Mouse (Mus musculus) skeletal muscle tissue, adult 2 months (tissue): Measurements from ENCODE around the gene Cnga4.
"Not testable (repeated sequence)": the region's sequence is repeated elsewhere in the genome, so short reads cannot be mapped to it uniquely, and the experiment has no call there.

Experiments used
- DNase-seq: peaks from one replicate; pipeline ENCODE4 v3.0.0-alpha.2; 2012; ENCODE audit warnings: low read depth, low spot score

The Cnga4 gene

DNA sequence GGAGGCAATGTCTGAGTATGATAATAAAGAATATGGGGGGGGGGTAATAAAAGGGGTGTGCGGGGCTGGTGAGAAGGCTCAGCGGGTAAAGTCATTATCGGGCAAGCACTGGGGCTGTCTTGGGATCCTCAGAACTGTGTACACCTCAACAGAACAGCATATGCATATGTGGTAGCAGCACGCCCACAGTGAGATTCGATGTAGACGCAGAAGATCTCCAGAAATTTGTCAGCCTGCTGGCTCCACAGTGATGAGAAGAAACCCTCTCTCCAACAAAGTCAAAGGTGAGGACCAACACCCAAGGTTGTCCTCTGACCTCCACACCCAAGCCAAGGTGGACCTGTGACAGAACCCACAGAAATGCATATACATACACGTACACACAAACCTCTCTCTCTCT lies 12.2 kb downstream of the Cnga4 start:
- DNase-seq, result no peak

DNA sequence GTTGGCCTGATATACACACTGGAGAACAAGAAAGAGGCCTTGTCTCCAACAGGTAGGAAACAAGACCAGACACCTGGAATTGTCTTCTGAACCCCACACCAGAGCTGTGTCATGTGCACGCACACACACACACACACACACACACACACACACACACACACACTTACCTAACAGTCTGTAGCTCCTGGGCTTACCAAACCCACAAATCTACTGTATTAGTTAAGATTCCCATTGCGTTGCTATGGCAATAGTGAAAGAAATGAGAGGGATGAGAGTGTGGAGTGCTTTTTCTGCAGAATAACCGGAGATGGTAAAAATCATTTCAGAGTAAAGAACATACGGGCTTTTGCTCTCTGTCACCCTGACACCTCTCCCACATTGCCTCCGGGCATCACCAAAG lies 13.7 kb downstream of the Cnga4 start:
- DNase-seq, result no peak

DNA sequence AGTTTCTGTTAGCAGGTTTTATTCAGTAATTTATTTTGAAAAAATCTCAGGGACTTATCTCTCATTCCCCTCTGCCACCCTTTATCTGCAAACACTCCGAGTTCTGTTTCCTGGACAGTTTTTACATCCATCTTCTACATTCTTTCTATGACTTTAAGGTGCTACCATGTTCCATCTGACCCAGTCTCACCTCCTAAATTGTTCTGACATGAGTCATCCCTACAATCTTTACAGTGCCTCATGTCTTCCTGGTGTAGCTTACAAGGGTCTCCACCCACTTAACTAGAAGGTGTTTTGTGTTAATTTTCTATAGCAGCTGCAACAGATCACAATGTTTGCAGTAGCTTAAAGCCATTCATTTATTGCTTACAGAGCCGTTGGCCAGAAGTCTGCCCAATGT lies 16.5 kb downstream of the Cnga4 start:
- DNase-seq, result no peak

DNA sequence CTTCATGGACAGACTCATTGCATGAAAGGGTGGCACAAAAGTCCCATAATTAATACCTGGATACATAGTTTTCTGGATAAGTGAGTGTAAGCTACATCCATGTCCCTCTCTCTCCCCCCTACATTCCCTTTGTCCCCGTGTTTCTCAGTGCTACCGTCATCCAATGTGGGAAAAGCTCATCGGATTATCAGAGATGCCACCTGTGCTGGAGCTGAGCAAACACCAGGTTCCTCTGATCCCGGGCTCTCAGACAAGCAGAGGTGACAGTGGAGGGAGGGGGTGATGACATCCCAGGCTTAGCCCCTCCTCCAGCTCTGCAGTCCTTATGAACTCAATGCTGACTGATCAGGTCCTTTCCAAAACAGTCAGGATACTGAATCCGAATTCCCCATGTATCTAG lies 20.0 kb downstream of the Cnga4 start:
- no peak for DNase-seq

DNA sequence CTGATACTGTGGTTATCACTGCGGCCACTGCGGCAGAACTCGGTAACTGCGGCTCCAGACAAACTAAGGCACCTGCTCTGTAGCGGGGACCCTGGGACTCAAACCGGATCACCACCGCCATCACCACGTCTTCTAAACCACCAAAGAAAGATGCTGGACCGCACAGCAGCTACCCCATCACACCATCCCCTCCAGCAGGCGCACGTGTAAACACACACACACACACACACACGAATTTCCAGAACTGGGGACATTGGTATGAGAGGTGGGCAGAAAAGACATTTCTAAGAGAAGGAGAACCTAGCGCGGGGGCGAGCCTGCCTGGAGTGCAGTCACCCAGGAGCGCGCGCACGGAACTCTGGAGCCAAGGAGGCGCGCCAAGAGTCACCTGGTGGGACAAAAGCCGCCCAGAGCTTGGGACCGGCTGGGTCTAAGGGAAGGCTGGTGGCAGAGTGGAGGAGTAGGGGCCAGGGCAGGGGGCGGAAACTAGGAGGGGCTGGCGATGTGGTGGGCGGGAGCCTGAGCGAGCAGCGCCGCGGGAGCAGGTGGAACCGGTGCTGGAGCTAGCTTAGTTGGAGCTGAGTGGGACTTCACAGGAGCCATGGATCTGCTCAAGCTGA lies 21.2 kb downstream of the Cnga4 start, which contains the start of gene Cckbr:
TSS of gene Cckbr (plus strand) at position 308 of the 620 bp plus-strand sequence.
- DNase-seq, result no peak

DNA sequence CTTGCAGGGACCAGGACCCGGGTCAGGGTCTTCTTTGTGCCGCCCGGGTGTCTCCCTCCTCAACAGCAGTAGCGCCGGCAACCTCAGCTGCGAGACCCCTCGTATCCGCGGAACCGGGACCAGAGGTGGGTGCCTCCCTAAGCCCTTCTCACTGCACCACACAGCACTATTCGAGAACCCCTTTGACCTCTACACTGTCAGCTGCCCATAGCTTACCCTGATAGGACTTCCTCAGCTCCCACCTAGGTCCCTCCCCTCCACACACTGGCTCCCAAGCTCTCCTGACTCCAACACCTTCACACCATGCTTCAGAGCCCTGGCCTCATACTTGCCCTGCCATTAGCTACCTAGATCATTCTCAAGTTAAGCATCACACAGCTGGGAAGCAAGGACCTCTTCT lies 21.7 kb downstream of the Cnga4 start:
- no peak for DNase-seq

DNA sequence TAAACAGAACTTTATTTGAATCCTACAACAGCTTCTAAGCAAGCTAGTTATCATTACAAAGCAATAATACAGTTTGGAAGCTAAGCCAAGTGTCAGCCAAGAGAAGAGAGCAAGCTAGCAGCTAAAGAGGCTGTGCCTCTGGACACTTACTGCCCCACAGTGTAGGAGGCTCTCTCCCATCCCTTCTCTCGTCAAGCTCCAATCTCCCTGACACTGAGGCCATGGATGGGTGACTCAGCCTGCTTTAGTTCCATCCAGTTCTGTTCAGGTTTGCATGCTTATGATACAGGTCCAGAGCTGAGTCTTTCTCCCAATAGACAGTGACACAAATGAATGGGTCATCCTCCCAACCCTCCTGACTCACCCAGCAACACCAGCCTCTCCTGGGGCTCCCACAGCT lies 27.7 kb downstream of the Cnga4 start:
- no peak for DNase-seq

DNA sequence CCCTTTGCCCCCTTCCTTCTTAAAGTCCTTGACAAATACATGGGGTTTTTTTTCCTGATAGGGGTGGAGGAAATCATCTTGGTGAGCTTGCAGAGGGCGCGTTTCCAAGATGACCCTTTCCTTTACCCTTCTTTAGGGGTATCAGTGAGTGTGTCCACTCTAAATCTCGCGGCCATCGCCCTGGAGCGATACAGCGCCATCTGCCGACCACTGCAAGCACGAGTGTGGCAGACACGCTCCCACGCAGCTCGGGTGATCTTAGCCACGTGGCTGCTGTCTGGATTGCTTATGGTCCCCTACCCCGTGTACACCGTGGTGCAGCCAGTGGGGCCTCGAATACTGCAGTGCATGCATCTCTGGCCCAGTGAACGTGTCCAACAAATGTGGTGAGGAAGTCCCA lies 29.5 kb downstream of the Cnga4 start:
- DNase-seq, result no peak

DNA sequence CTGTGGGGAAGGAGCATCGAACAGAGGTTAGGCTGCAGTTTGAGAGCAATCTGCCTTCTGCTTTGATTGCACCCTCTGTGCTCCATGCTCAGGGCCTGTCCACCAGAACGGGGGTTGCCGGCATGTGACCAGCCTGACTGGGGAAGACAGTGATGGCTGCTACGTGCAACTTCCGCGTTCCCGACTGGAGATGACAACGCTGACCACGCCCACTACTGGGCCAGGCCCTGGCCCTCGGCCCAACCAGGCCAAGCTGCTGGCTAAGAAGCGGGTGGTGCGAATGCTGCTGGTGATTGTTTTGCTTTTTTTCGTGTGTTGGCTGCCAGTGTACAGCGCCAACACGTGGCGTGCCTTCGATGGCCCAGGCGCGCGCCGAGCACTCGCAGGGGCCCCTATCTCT lies 30.4 kb downstream of the Cnga4 start:
- DNase-seq, result no peak

DNA sequence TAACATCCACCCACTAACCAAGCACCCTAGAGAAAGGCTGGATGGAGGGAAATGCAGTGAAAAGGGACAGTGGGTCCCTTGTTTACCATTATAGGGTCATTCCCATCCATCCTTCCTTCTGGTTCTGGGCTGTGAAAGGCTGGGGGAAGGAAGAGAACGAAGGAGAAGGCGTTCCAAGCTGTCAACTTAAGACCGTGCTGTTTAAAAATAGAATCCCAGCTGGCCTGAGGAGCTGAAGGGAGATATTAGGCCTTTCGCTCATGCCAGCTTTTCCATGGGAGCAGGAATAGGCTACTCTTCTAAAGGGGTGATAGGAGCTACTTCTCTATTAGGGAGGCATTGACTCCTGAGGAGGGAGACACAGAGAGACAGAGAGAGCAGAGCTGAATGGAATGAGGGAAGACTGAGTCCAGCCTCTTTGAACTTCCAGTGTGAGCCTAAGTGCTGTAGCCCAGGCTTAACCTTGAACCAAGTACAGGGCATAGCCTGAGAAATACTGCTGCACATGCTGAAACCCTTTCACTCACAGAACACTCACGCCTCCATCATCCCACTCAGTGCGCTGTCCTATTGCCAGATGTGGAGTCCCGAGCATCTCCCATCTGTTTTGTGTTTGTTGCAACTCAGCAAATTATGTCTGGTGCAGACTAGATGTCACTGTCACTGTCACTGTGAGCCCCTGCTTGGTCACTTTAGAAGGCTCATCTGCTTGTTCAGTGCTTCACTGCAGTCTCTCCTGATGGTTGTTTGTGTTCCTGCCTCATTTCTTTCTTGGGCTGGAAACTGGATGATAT lies 33.8 kb downstream of the Cnga4 start:
- no peak for DNase-seq

DNA sequence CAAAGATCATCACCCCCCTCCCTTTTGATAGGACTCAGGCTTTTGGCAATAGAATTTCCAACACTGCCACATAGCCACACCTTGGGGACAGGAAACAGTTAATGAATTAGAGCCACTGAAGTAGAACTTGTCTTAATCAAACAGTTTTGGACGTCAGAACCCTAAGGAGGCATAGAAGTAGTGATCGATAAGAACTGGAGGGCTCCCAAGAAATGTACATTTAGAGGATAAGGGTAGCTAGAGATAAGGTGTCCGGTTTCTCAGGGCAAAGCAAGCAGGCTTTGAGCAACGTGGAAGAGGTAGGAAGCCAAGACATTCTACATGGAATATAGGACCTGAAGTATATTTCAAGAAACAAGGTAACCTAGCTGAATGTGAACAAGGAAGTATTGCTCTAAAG lies 37.1 kb downstream of the Cnga4 start:
- DNase-seq, result no peak

DNA sequence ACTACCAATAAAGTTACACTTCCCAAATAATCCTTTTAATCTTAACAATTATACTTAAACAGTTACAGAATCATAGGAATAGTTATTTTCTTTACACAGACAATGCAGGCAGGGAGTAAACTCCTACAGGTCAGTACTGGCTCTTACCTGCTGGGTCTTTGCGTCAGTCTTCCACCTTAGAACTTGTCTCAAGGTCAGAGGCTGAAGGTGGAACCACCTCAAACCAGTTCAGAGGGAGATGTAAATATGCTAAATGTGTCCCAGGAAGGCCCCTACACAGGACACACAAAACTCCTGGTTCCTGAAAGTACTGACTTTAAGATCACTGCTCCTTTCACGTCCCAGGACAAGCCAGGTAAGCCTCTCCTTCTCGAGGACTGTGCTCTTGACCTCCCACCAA lies 40.7 kb downstream of the Cnga4 start:
- DNase-seq, result no peak

DNA sequence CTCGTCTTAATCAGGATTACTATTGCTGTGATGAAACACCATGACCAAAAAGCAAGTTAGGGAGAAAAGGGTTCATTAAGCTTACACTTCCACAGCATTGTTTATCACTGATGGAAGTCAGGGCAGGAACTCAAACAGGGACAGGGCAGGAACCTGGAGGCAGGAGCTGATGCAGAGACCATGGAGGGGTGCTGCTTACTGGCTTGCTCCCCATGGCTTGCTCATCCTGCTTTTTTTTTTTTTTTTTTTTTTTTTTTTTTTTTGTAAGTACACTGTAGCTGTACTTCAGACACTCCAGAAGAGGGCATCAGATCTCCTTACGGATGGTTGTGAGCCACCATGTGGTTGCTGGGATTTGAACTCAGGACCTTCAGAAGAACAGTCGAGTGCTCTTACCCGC lies 49.0 kb downstream of the Cnga4 start:
- DNase-seq, result not testable (repeated sequence)
